Mouse (Mus musculus) Patski (cell line): ENCODE data around the gene Pard6a. TPM values are rescaled to one million over a fixed set of nuclear protein-coding genes. Genes with fewer than 3 reads are reported as not detected.
A peak's percentile ranks its signal among the peaks of the same experiment; 100 is the strongest.

ENCODE experiments used
- ATAC-seq: fragments of 100-300 bp; one replicate; pipeline ENCODE4 v1.8.0; 2021
- CTCF ChIA-PET: fragments of 350-600 bp; sonication (Branson Sonifier 250); formaldehyde crosslinking; loops from one replicate; lab custom pipeline; 2022; ENCODE audit warnings: inconsistent platforms; lab: Charles Lee
- POLR2A ChIA-PET: fragments of 350-600 bp; sonication (Branson Sonifier 250); formaldehyde crosslinking; loops from one replicate; lab custom pipeline; 2022; ENCODE audit warnings: antibody characterized with exemption, inconsistent platforms; lab: Charles Lee
- DNase-seq: peaks from one replicate; pipeline ENCODE4 v3.0.0-alpha.2; 2011; ENCODE audit warnings: low read depth, low spot score
- H3K27me3 ChIP-seq: fragments of 371-371 bp; one replicate; pipeline ENCODE4 v1.5.1; 2021
- CTCF ChIP-seq: fragments of 100-300 bp; IDR thresholded peaks from one replicate; pipeline ENCODE4 v1.5.1; 2021
- in situ Hi-C: fragments of 300-500 bp; cut with MboI; formaldehyde crosslinking; loops from 3 replicates; pipeline ENCODE4 v1.11.1; 2018; ENCODE audit warnings: low pct_unique_long_range_greater_than_20kb, mixed read lengths
- polyA plus RNA-seq: library from polyadenylated mRNA; unstranded; gene quantifications from one replicate; pipeline ENCODE4 v1.2.3, GENCODE M21; 2021

The Pard6a gene
- polyA plus RNA-seq, 1 experiment from 2014 or later, result 23.3 TPM

GRCm38 (mm10) chr8:105709317-105709716 is 8.4 kb downstream of the Pard6a start:
- DNase-seq (no peak), ATAC-seq (no peak)
- in situ Hi-C loops, result no loop called here
- POLR2A ChIA-PET, result no interaction called here
- CTCF ChIA-PET, result interaction anchor here (1.0 kb wide), 1 partner anchor 79 kb away, joined by 3 read pairs; no protein-coding TSS in a partner anchor
- H3K27me3 ChIP-seq, result no peaks in the 10 kb centered on the region
- TF ChIP-seq CTCF, result no peak

- POLR2A ChIA-PET, result no interaction called here
- in situ Hi-C loops, result loop anchor here (5.0 to 10.0 kb wide), 2 partner anchors 75 to 223 kb away; partner anchors contain the start of genes Ctrl and Psmb10
- ATAC-seq, result no peak
- TF ChIP-seq CTCF, result no peak
- H3K27me3 ChIP-seq, result no peaks in the 10 kb centered on the region
- CTCF ChIA-PET, result no interaction called here
- no peak for DNase-seq
These were observed 11.3 kb downstream of the Pard6a start for GRCm38 (mm10) chr8:105712286-105712685.

GRCm38 (mm10) chr8:105714139-105714538 is 13.2 kb downstream of the Pard6a start:
- DNase-seq (no peak), ATAC-seq (peak; percentile 44)
- in situ Hi-C loops, result loop anchor here (5.0 to 10.0 kb wide), 2 partner anchors 73 to 221 kb away; partner anchors contain the start of genes Ctrl and Psmb10
- POLR2A ChIA-PET, result interaction anchor here (1.0 kb wide), 1 partner anchor 75 kb away, joined by 3 read pairs; no protein-coding TSS in a partner anchor
- no peak for TF ChIP-seq CTCF
- CTCF ChIA-PET, result interaction anchor here (1.0 to 3.8 kb wide), 19 partner anchors 9 to 244 kb away, joined by 3 to 40 read pairs (median 5); partner anchors contain the start of genes Ranbp10 and Thap11
- no peaks in the 10 kb centered on the region for H3K27me3 ChIP-seq

- DNase-seq (no peak), ATAC-seq (no peak)
- in situ Hi-C loops, result loop anchor here (10.0 kb wide), 1 partner anchor 220 kb away; the partner anchor contains the start of genes Ctrl and Psmb10
- no peak for TF ChIP-seq CTCF
- POLR2A ChIA-PET, result no interaction called here
- H3K27me3 ChIP-seq, result no peaks in the 10 kb centered on the region
- CTCF ChIA-PET, result interaction anchor here (0.8 to 3.8 kb wide), 13 partner anchors 8 to 243 kb away, joined by 3 to 40 read pairs (median 5); partner anchors contain the start of gene Thap11
These were observed 14.1 kb downstream of the Pard6a start for GRCm38 (mm10) chr8:105715042-105715441.

GRCm38 (mm10) chr8:105716302-105716945 is 15.5 kb downstream of the Pard6a start:
- TF ChIP-seq CTCF, result no peak
- ATAC-seq, result no peak

GRCm38 (mm10) chr8:105719637-105720036 is 18.7 kb downstream of the Pard6a start:
- in situ Hi-C loops, result loop anchor here (10.0 kb wide), 1 partner anchor 215 kb away; the partner anchor contains the start of genes Ctrl and Psmb10
- ATAC-seq (no peak), DNase-seq (no peak)
- ChIA-PET POLR2A (no interaction called here), CTCF (interaction anchor here (1.1 kb wide), 1 partner anchor 115 kb away, joined by 3 read pairs; no protein-coding TSS in a partner anchor)
- no peak for TF ChIP-seq CTCF
- H3K27me3 ChIP-seq, result no peaks in the 10 kb centered on the region

More at GRCm38 (mm10) chr8:105716302-105716945, 15.5 kb downstream of the Pard6a start:
- DNase-seq, result no peak
- CTCF ChIA-PET, result interaction anchor here (2.7 to 3.8 kb wide), 3 partner anchors 56 to 75 kb away, joined by 14 to 40 read pairs (median 20); no protein-coding TSS in a partner anchor
- H3K27me3 ChIP-seq, result no peaks in the 10 kb centered on the region
- in situ Hi-C loops, result loop anchor here (10.0 kb wide), 1 partner anchor 218 kb away; the partner anchor contains the start of genes Ctrl and Psmb10
- POLR2A ChIA-PET, result no interaction called here

GRCm38 (mm10) chr8:105722861-105723260 is 21.9 kb downstream of the Pard6a start:
- no peak for ATAC-seq

GRCm38 (mm10) chr8:105725726-105726125 is 24.8 kb downstream of the Pard6a start:
- no peak for TF ChIP-seq CTCF
- DNase-seq (no peak), ATAC-seq (no peak)
- POLR2A ChIA-PET, result no interaction called here
- CTCF ChIA-PET, result interaction anchor here (1.0 kb wide), 1 partner anchor 11 kb away, joined by 3 read pairs; no protein-coding TSS in a partner anchor
- no peaks in the 10 kb centered on the region for H3K27me3 ChIP-seq
- in situ Hi-C loops, result no loop called here

More at GRCm38 (mm10) chr8:105722861-105723260, 21.9 kb downstream of the Pard6a start:
- ChIA-PET CTCF (interaction anchor here (2.8 kb wide), 1 partner anchor 9 kb away, joined by 13 read pairs; no protein-coding TSS in a partner anchor), POLR2A (no interaction called here)
- no peaks in the 10 kb centered on the region for H3K27me3 ChIP-seq
- in situ Hi-C loops, result no loop called here
- no peak for TF ChIP-seq CTCF
- no peak for DNase-seq

- no peaks in the 10 kb centered on the region for H3K27me3 ChIP-seq
- ChIA-PET POLR2A (no interaction called here), CTCF (interaction anchor here (2.1 kb wide), 1 partner anchor 11 kb away, joined by 5 read pairs; no protein-coding TSS in a partner anchor)
- no peak for ATAC-seq
- in situ Hi-C loops, result no loop called here
- no peak for DNase-seq
- no peak for TF ChIP-seq CTCF
These were observed 26.6 kb downstream of the Pard6a start for GRCm38 (mm10) chr8:105727397-105728124.

GRCm38 (mm10) chr8:105732186-105732585 is 31.2 kb downstream of the Pard6a start:
- TF ChIP-seq CTCF, result no peak
- DNase-seq, result no peak
- H3K27me3 ChIP-seq, result no peaks in the 10 kb centered on the region
- ChIA-PET POLR2A (no interaction called here), CTCF (interaction anchor here (0.9 to 1.3 kb wide), 2 partner anchors 9 to 18 kb away, joined by 3 to 5 read pairs; no protein-coding TSS in a partner anchor)
- ATAC-seq, result peak; percentile 73
- in situ Hi-C loops, result no loop called here
